Mouse (Mus musculus) gonadal fat pad, adult 2 months (tissue): ENCODE results near the gene Rnf220. TPM values are rescaled to one million over a fixed set of nuclear protein-coding genes. Genes with fewer than 3 reads are reported as not detected.

Experiments used
- DNase-seq: peaks from one replicate; pipeline ENCODE4 v3.0.0-alpha.2; 2012; ENCODE audit warnings: low read depth
- polyA plus RNA-seq: library from polyadenylated mRNA; depleted of rRNA; stranded (reverse); fragments of >200 nt; gene quantifications from 2 replicates; pipeline ENCODE4 v1.2.3, GENCODE M21; 2012; rRNA removed

The Rnf220 gene
- polyA plus RNA-seq, 1 experiment = 79.0 TPM

DNA sequence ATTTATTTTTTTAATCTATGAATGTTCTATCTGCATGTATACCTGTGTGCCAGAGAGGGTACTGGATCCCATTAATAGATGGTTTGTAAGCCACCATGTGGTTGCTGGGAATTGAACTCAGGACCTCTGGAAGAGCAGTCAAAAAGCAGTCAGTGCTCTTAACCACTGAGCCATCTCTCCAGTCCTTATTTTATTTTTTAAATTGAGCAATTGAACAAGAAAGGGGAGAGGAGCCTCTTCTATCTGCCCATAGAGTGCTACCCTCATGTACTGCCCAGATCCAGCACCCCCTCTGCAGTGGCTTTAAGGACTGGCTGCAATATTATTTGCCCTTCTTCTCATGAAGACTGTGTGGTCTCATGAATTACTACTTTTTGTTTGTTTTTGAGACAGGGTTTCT is 271.6 kb downstream of the Rnf220 start:
- no peak for DNase-seq

DNA sequence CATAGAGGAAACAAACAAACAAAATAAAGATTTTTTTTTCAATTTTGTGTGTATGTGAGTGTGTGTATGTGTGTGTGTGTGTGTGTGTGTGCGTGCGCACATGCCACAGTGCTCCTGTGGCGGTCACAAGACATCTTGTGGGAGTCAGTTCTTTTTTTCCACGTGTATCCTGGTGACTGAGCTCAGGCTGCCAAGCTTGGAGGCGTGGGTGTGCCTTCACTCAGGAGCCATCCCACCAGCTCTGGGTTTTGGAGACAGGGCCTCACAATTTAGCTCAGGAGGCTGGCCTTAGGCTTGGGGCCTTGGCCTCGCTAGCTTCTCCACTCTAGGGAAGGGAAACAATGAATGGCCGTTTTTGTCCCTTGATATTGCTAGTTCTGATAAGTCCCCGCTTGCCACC is 272.7 kb downstream of the Rnf220 start:
- no peak for DNase-seq

DNA sequence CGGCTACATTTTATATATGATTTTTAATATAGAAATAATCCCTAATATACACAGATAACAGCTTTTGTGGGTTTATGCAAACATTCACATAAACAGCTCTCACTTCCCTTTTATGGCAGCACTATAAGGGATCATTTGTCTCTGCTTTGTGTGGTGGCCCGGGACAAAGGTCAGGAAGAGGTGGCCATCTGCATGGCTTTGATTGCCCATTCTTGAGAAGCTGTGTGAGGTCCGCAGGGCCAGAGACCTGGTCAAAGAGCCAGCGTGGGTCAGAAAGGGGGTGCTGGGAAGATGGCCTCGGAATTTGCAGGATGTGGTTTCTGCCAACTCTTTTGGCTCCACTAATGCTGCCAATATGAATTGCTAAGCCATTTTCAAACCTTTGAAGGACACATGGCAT is 273.9 kb downstream of the Rnf220 start:
- no peak for DNase-seq

- DNase-seq = no peak
Measured at GRCm38 (mm10) chr4:117221836-117222235, 275.0 kb downstream of the Rnf220 start.

Other genes starting within 250 kb of the Rnf220 start
- gene Tmem53, start 245.1 kb downstream of the Rnf220 start, polyA plus RNA-seq = 61.2 and 62.0 TPM in 2 replicates
- 1.2 and 1.5 TPM in 2 replicates for gene Armh1, start 244.9 kb downstream of the Rnf220 start, polyA plus RNA-seq
- 75.6 and 90.6 TPM in 2 replicates for gene Eri3, start 53.3 kb upstream of the Rnf220 start, polyA plus RNA-seq
- 16.6 and 20.2 TPM in 2 replicates for gene Dmap1, start 185.2 kb upstream of the Rnf220 start, polyA plus RNA-seq
- gene Gm12845, start 227.4 kb upstream of the Rnf220 start, polyA plus RNA-seq = not detected in 2 replicates